ENCODE assay signal across 7 mouse cellular contexts in the genomic region with DNA sequence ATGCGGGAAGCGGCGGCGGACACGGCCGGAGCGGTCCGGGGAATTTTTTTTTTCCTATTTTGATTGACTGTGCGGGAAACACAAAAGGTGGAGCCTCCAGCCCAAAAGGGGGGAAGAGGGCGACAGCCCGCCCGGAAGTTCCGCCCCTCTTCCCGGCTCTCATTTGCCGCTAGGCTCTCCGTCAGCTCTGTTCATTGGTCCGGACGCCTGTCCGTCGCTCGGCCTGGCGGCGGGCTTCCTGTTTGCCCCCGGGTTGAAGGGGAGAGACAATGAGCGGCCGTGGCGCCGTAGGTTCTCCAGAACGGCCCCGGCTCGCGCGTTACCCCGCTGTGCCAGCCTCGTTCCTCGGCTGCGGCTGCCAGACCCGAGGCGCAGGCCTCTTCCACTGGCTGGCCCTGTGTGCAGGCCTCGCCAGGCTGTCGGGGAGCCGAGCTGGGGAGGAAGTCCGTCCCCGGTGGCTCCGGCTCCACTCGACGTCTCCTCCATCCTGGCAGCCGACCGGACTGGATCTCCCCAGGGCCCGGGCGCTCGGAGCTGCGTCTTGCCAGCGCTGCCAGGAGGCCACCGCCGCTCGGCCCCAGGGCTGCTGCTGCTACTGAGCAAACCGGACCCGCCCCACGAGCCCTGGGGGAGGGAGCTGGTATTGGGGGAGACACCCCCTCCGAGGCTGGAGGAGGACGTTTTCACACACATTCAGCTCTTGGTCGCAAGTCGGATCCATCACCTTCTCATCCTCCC. TPM values are rescaled to one million over a fixed set of nuclear protein-coding genes. Genes with fewer than 3 reads are reported as not detected.
DNase-seq lines count a peak whose midpoint lies in the region; ATAC-seq lines count a peak whose summit lies in the region.

A gene (minus strand): TSS at position 110 of the 738 bp plus-strand sequence.

- peak within 1 kb of the TSS; percentile 74 for H3K4me2 ChIP-seq in embryonic facial prominence, embryonic 11.5 days (ENCODE audit: low read depth, low read length)
- H3K4me2 ChIP-seq in midbrain, embryonic 13.5 days (replicated peaks) = peak within 1 kb of the TSS; percentile 63

- no peaks in the 10 kb centered on the region for H3K4me1 ChIP-seq in embryonic facial prominence, embryonic 11.5 days (ENCODE audit: control insufficient read depth, insufficient read depth, low read length)
- H3K4me1 ChIP-seq in limb, embryonic 10.5 days = peaks cover 35% of the 10 kb centered on the region
- peaks cover 31% of the 10 kb centered on the region for H3K4me1 ChIP-seq in midbrain, embryonic 13.5 days (replicated peaks)

- peak within 1 kb of the TSS; percentile 75 for H3K4me3 ChIP-seq in embryonic facial prominence, embryonic 11.5 days (ENCODE audit: low read depth, low read length)
- peak within 1 kb of the TSS; percentile 85 for H3K4me3 ChIP-seq in limb, embryonic 10.5 days
- peak within 1 kb of the TSS; percentile 99 for H3K4me3 ChIP-seq in midbrain, embryonic 13.5 days (replicated peaks)

- H3K9ac ChIP-seq in embryonic facial prominence, embryonic 11.5 days (replicated peaks; ENCODE audit: low read length) = peak within 1 kb of the TSS; percentile 98
- peak within 1 kb of the TSS; percentile 100 for H3K9ac ChIP-seq in midbrain, embryonic 13.5 days (replicated peaks)

- no peaks in the 10 kb centered on the region for H3K27me3 ChIP-seq in embryonic facial prominence, embryonic 11.5 days (ENCODE audit: control insufficient read depth, insufficient read depth, low read length)
- H3K27me3 ChIP-seq in limb, embryonic 10.5 days (ENCODE audit: low read depth, poor library complexity, severe bottlenecking) = no peaks in the 10 kb centered on the region
- no peaks in the 10 kb centered on the region for H3K27me3 ChIP-seq in midbrain, embryonic 13.5 days

- peak; percentile 87 for ATAC-seq in embryonic facial prominence, embryonic 11.5 days (replicated peaks; ENCODE audit: insufficient number of reproducible peaks, low FRiP score, low TSS enrichment, low read depth)
- ATAC-seq in granulocyte monocyte progenitor cell, adult 5-6 weeks (replicated peaks; ENCODE audit: poor library complexity, severe bottlenecking) = peak; percentile 67
- peak; percentile 92 for ATAC-seq in midbrain, embryonic 13.5 days

- no peaks in the 10 kb centered on the region for H3K9me3 ChIP-seq in embryonic facial prominence, embryonic 11.5 days (replicated peaks; ENCODE audit: control insufficient read depth, low read length)
- H3K9me3 ChIP-seq in limb, embryonic 10.5 days (replicated peaks) = no peaks in the 10 kb centered on the region
- H3K9me3 ChIP-seq in midbrain, embryonic 13.5 days = no peaks in the 10 kb centered on the region

- peak within 1 kb of the TSS; percentile 100 for H3K27ac ChIP-seq in embryonic facial prominence, embryonic 11.5 days (replicated peaks; ENCODE audit: low read depth, low read length)
- H3K27ac ChIP-seq in limb, embryonic 10.5 days = peak within 1 kb of the TSS; percentile 100
- H3K27ac ChIP-seq in midbrain, embryonic 13.5 days = peak within 1 kb of the TSS; percentile 100

- WGBS in embryonic facial prominence, embryonic 11.5 days = under 1% methylated on average over 50 of the region's 64 CpGs
- WGBS in limb, embryonic 10.5 days = under 1% methylated on average over 64 of the region's 64 CpGs
- under 1% methylated on average over 62 of the region's 64 CpGs for WGBS in midbrain, embryonic 13.5 days

- no peaks in the 10 kb centered on the region for H3K36me3 ChIP-seq in embryonic facial prominence, embryonic 11.5 days (replicated peaks; ENCODE audit: control insufficient read depth, insufficient read depth, low read depth, low read length)
- peaks cover 17% of the 10 kb centered on the region for H3K36me3 ChIP-seq in limb, embryonic 10.5 days
- H3K36me3 ChIP-seq in midbrain, embryonic 13.5 days = 0 out of 2 replicates have a peak, but pooled peaks cover 5% of the 10 kb centered on the region

- peak; percentile 99 for DNase-seq in adrenal gland, postnatal 14 days
- peak; percentile 98 for DNase-seq in embryonic facial prominence, embryonic 11.5 days (ENCODE audit: low spot score)
- DNase-seq in kidney, adult 11 months = peak; percentile 97
- peak; percentile 97 for DNase-seq in limb, embryonic 10.5 days (ENCODE audit: low spot score)
- peak; percentile 92 for DNase-seq in spleen, adult 12 weeks (ENCODE audit: low spot score)

RNA-seq across cellular contexts. Expression of the gene that starts here (rescaled TPM):
- 58.9 and 65.9 TPM in 2 replicates for total RNA-seq in adrenal gland, postnatal 14 days (2021)
- polyA plus RNA-seq in embryonic facial prominence, embryonic 11.5 days (2014; fragmentation: Nextera tagmentation; extraction: Ambion mirVana) = 78.9 and 88.0 TPM in 2 replicates
- 74.7 and 79.6 TPM in 2 replicates for total RNA-seq in granulocyte monocyte progenitor cell, adult 5-6 weeks (2014; fragmentation: Nextera tagmentation)
- total RNA-seq in granulocyte monocyte progenitor cell, adult 5-6 weeks (2017) = 123 and 136 TPM in 2 replicates
- 47.6 and 58.2 TPM in 2 replicates for polyA plus RNA-seq in limb, embryonic 10.5 days (2016; fragmentation: Nextera tagmentation; extraction: Ambion mirVana)
- polyA plus RNA-seq in midbrain, embryonic 13.5 days (2015; fragmentation: Nextera tagmentation; extraction: Ambion mirVana) = 53.2 and 56.1 TPM in 2 replicates

Comparison
In these comparisons a context has a peak if more than half of its experiments do, and no peak if none do; other contexts are left out.
1. Peak in every context shown above with its lines: DNase-seq, ATAC-seq, H3K4me3 ChIP-seq and H3K27ac ChIP-seq.